Mouse (Mus musculus): ENCODE measurements around the gene Gm26558.

Gene Gm26558

GRCm38 (mm10) chr2:70648271-70648670 is 13.6 kb downstream of the Gm26558 start:
- no peak for DNase-seq (ENCODE audit: low spot score in 2 of 2)

- DNase-seq (ENCODE audit: low spot score in 2 of 2) = no peak
These were observed 14.2 kb downstream of the Gm26558 start for GRCm38 (mm10) chr2:70647681-70648080.

- DNase-seq (ENCODE audit: low spot score in 2 of 2) = no peak
These were observed 16.6 kb downstream of the Gm26558 start for GRCm38 (mm10) chr2:70645266-70645780.

- no peak for DNase-seq (ENCODE audit: low spot score in 2 of 2)
These were observed 18.8 kb downstream of the Gm26558 start for GRCm38 (mm10) chr2:70642971-70643565.

- DNase-seq (ENCODE audit: low spot score in 2 of 2) = no peak
These were observed 20.9 kb downstream of the Gm26558 start for GRCm38 (mm10) chr2:70640968-70641367.

- no peak for DNase-seq (ENCODE audit: low spot score in 2 of 2)
These were observed 27.7 kb downstream of the Gm26558 start for GRCm38 (mm10) chr2:70634028-70634690.

- DNase-seq (ENCODE audit: low spot score in 2 of 2) = no peak
These were observed 29.5 kb downstream of the Gm26558 start for GRCm38 (mm10) chr2:70632412-70632811.

- no peak for DNase-seq (ENCODE audit: low spot score in 2 of 2)
These were observed 30.6 kb downstream of the Gm26558 start for GRCm38 (mm10) chr2:70631321-70631720.

- DNase-seq (ENCODE audit: low spot score in 2 of 2) = peak in 1 of 2 experiments; percentile 45
These were observed 32.0 kb downstream of the Gm26558 start for GRCm38 (mm10) chr2:70629921-70630320.

GRCm38 (mm10) chr2:70629339-70629761 is 32.6 kb downstream of the Gm26558 start:
- DNase-seq (ENCODE audit: low spot score in 2 of 2) = no peak

- DNase-seq (ENCODE audit: low spot score in 2 of 2) = no peak
These were observed 33.5 kb downstream of the Gm26558 start for GRCm38 (mm10) chr2:70628397-70628796.

GRCm38 (mm10) chr2:70625761-70626160 is 36.1 kb downstream of the Gm26558 start:
- DNase-seq (ENCODE audit: low spot score in 2 of 2) = no peak

- DNase-seq (ENCODE audit: low spot score in 2 of 2) = no peak
These were observed 39.7 kb downstream of the Gm26558 start for GRCm38 (mm10) chr2:70622244-70622643.

- peak; percentile 50 to 79 for DNase-seq (ENCODE audit: low spot score in 2 of 2)
These were observed 41.7 kb downstream of the Gm26558 start for GRCm38 (mm10) chr2:70620225-70620624.

- no peak for DNase-seq (ENCODE audit: low spot score in 2 of 2)
These were observed 42.6 kb downstream of the Gm26558 start for GRCm38 (mm10) chr2:70619232-70619835.

GRCm38 (mm10) chr2:70616617-70617016 is 45.3 kb downstream of the Gm26558 start:
- DNase-seq (ENCODE audit: low spot score in 2 of 2) = no peak

- no peak for DNase-seq (ENCODE audit: low spot score in 2 of 2)
These were observed 45.8 kb downstream of the Gm26558 start for GRCm38 (mm10) chr2:70616076-70616475.

GRCm38 (mm10) chr2:70614745-70615351 is 47.1 kb downstream of the Gm26558 start:
- peak in 1 of 2 experiments; percentile 75 for DNase-seq (ENCODE audit: low spot score in 2 of 2)
